Mouse (Mus musculus) embryonic fibroblast, embryonic 13.5 days (primary cell): ENCODE measurements around the gene Bmi1. TPM values are rescaled to one million over a fixed set of nuclear protein-coding genes. Genes with fewer than 3 reads are reported as not detected.
A peak's percentile ranks its signal among the peaks of the same experiment; 100 is the strongest.

ENCODE experiments used
- H3K27ac ChIP-seq: 2 replicates; pipeline ENCODE4 v1.5.1; 2012; ENCODE audit warnings: low read length, control low read depth, inconsistent platforms; ENCODE audit not compliant: insufficient read depth
- H3K4me1 ChIP-seq: 2 replicates; pipeline ENCODE4 v1.6.1; 2011; ENCODE audit warnings: low read length; ENCODE audit not compliant: control insufficient read depth, insufficient read depth
- H3K4me3 ChIP-seq: 2 replicates; pipeline ENCODE4 v1.5.1; 2011; ENCODE audit warnings: mild to moderate bottlenecking, control low read depth, low read length; ENCODE audit not compliant: insufficient read depth
- CTCF ChIP-seq: IDR thresholded peaks from 2 replicates; pipeline ENCODE4 v1.5.1; 2011; ENCODE audit warnings: mild to moderate bottlenecking, control low read depth, low read length, moderate library complexity, borderline replicate concordance; ENCODE audit not compliant: insufficient read depth
- POLR2A ChIP-seq: IDR thresholded peaks from 2 replicates; pipeline ENCODE4 v1.6.1; 2011; ENCODE audit warnings: low read depth, mild to moderate bottlenecking, control low read depth, low read length, moderate library complexity
- polyA plus RNA-seq: library from polyadenylated mRNA; stranded (reverse); fragments of >200 nt; gene quantifications from 2 replicates; pipeline ENCODE4 v1.2.4, GENCODE M21; 2011; ENCODE audit warnings: low read depth; ENCODE audit not compliant: missing spikeins, insufficient read length

The Bmi1 gene
- polyA plus RNA-seq, 1 experiment, result 82.9 TPM

- Histone ChIP-seq H3K27ac (no peak overlapping the region), H3K4me3 (no peak overlapping the region)
- no peak for TF ChIP-seq CTCF
These were observed 10.2 kb downstream of the Bmi1 start for GRCm38 (mm10) chr2:18686826-18687519.

GRCm38 (mm10) chr2:18687671-18688170 is 10.9 kb downstream of the Bmi1 start:
- Histone ChIP-seq H3K27ac (no peak overlapping the region), H3K4me3 (no peak overlapping the region), H3K4me1 (no peaks in the 10 kb centered on the region)
- TF ChIP-seq POLR2A, result no peak
- TF ChIP-seq CTCF, result no peak

More at GRCm38 (mm10) chr2:18686826-18687519, 10.2 kb downstream of the Bmi1 start:
- H3K4me1 ChIP-seq, result no peaks in the 10 kb centered on the region

GRCm38 (mm10) chr2:18688286-18688685 is 11.5 kb downstream of the Bmi1 start:
- no peaks in the 10 kb centered on the region for H3K4me1 ChIP-seq
- no peak overlapping the region for H3K4me3 ChIP-seq
- no peak overlapping the region for H3K27ac ChIP-seq
- TF ChIP-seq CTCF, result no peak
- TF ChIP-seq POLR2A, result no peak

GRCm38 (mm10) chr2:18688708-18689063 is 11.9 kb downstream of the Bmi1 start:
- no peak overlapping the region for H3K27ac ChIP-seq
- no peak overlapping the region for H3K4me3 ChIP-seq
- no peaks in the 10 kb centered on the region for H3K4me1 ChIP-seq
- TF ChIP-seq CTCF, result no peak
- TF ChIP-seq POLR2A, result no peak

GRCm38 (mm10) chr2:18689064-18689921 is 12.5 kb downstream of the Bmi1 start:
- H3K27ac ChIP-seq, result no peak overlapping the region
- H3K4me1 ChIP-seq, result no peaks in the 10 kb centered on the region
- H3K4me3 ChIP-seq, result peak overlapping the region; percentile 30
- TF ChIP-seq CTCF, result no peak
- no peak for TF ChIP-seq POLR2A

- TF ChIP-seq CTCF (no peak), POLR2A (no peak)
- Histone ChIP-seq H3K27ac (no peak overlapping the region), H3K4me1 (no peaks in the 10 kb centered on the region), H3K4me3 (peak overlapping the region; percentile 20)
These were observed 13.4 kb downstream of the Bmi1 start for GRCm38 (mm10) chr2:18690055-18690691.

- TF ChIP-seq CTCF (no peak), POLR2A (no peak)
- H3K4me1 ChIP-seq, result peaks cover 4% of the 10 kb centered on the region
- peak overlapping the region; percentile 20; the same call in 1 of the 2 replicates for H3K4me3 ChIP-seq
- H3K27ac ChIP-seq, result no peak overlapping the region
These were observed 13.9 kb downstream of the Bmi1 start for GRCm38 (mm10) chr2:18690756-18691155.

- H3K4me3 ChIP-seq, result no peak overlapping the region
- TF ChIP-seq POLR2A (no peak), CTCF (no peak)
- H3K27ac ChIP-seq, result no peak overlapping the region
- H3K4me1 ChIP-seq, result peaks cover 4% of the 10 kb centered on the region
These were observed 15.2 kb downstream of the Bmi1 start for GRCm38 (mm10) chr2:18692031-18692430.

GRCm38 (mm10) chr2:18692548-18692947 is 15.7 kb downstream of the Bmi1 start:
- Histone ChIP-seq H3K27ac (no peak overlapping the region), H3K4me1 (peaks cover 4% of the 10 kb centered on the region), H3K4me3 (no peak overlapping the region)
- no peak for TF ChIP-seq CTCF
- no peak for TF ChIP-seq POLR2A
